In genomic region chr9:101266043-101266442, GRCm38 (mm10) we compare ENCODE assay signal across 12 mouse cellular contexts. TPM values are rescaled to one million over a fixed set of nuclear protein-coding genes. Genes with fewer than 3 reads are reported as not detected.
DNase-seq lines count a peak whose midpoint lies in the region; ATAC-seq and TF ChIP-seq lines count a peak whose summit lies in the region.
"Had no signal": no experiment of that assay in that cellular context is flagged by ENCODE, and none has a peak within 500 bp of the region (broad histone marks: within the 10 kb centered on the region; RNA-seq: fewer than 3 reads in every experiment).

No protein-coding gene starts in this region.

- no peak overlapping the region for H3K4me3 ChIP-seq in embryonic facial prominence, embryonic 12.5 days
- no peak overlapping the region for H3K4me3 ChIP-seq in kidney, adult 2 months (ENCODE audit: insufficient read depth, low read depth, low read length)
- no peak overlapping the region for H3K4me3 ChIP-seq in midbrain, embryonic 16.5 days (ENCODE audit: low read depth, low read length)
- H3K4me3 ChIP-seq: heart, embryonic 15.5 days; megakaryocyte, embryonic 14.5 days had no signal

- peaks cover 3% of the 10 kb centered on the region; the same call in 1 of the 2 replicates for H3K4me1 ChIP-seq in embryonic facial prominence, embryonic 12.5 days
- H3K4me1 ChIP-seq in kidney, adult 2 months (ENCODE audit: control insufficient read depth, insufficient read depth, low read length) = peaks cover 39% of the 10 kb centered on the region
- peaks cover 17% of the 10 kb centered on the region for H3K4me1 ChIP-seq in midbrain, embryonic 16.5 days (ENCODE audit: control insufficient read depth, insufficient read depth, low read length)

- no peak for TF ChIP-seq POLR2A in kidney, adult 2 months (IDR thresholded peaks at IDR 0.05; ENCODE audit: low read depth, low read length)

- peak; percentile 69 for DNase-seq in heart, adult 11 months
- no peak for DNase-seq in heart, postnatal 4 days
- peak; percentile 79 for DNase-seq in kidney, adult 2 months
- DNase-seq in cerebellum, adult 11-12 months = no peak
- DNase-seq in heart, postnatal 14 days = no peak
- DNase-seq in urinary bladder, postnatal 25 days (ENCODE audit: low spot score) = no peak
- DNase-seq: B cell, adult 2 months; lung, embryonic 14.5 days had no signal

- H3K36me3 ChIP-seq in embryonic facial prominence, embryonic 12.5 days = no peaks in the 10 kb centered on the region
- H3K36me3 ChIP-seq in kidney, adult 2 months (ENCODE audit: control insufficient read depth, insufficient read depth, low read length) = no peaks in the 10 kb centered on the region
- H3K36me3 ChIP-seq in midbrain, embryonic 16.5 days (ENCODE audit: control insufficient read depth, insufficient read depth, low read length) = no peaks in the 10 kb centered on the region
- H3K36me3 ChIP-seq: heart, embryonic 15.5 days had no signal

- peak overlapping the region; percentile 27; the same call in 1 of the 2 replicates for H3K4me2 ChIP-seq in embryonic facial prominence, embryonic 12.5 days (replicated peaks)
- H3K4me2 ChIP-seq in midbrain, embryonic 16.5 days (ENCODE audit: low read length) = peak overlapping the region; percentile 6
- H3K4me2 ChIP-seq: heart, embryonic 15.5 days; lung, embryonic 14.5 days had no signal

- no peak overlapping the region for H3K9ac ChIP-seq in embryonic facial prominence, embryonic 12.5 days
- no peak overlapping the region for H3K9ac ChIP-seq in midbrain, embryonic 16.5 days (ENCODE audit: low read depth, low read length)
- H3K9ac ChIP-seq: heart, embryonic 15.5 days; lung, embryonic 14.5 days had no signal

- H3K9me3 ChIP-seq in embryonic facial prominence, embryonic 12.5 days = no peaks in the 10 kb centered on the region
- H3K9me3 ChIP-seq in midbrain, embryonic 16.5 days (replicated peaks; ENCODE audit: control insufficient read depth, low read length, poor library complexity, severe bottlenecking) = no peaks in the 10 kb centered on the region
- H3K9me3 ChIP-seq: heart, embryonic 15.5 days had no signal

- H3K27me3 ChIP-seq in embryonic facial prominence, embryonic 12.5 days = no peaks in the 10 kb centered on the region
- no peaks in the 10 kb centered on the region for H3K27me3 ChIP-seq in kidney, adult 2 months (replicated peaks; ENCODE audit: control insufficient read depth, insufficient read depth, low read length)
- H3K27me3 ChIP-seq in midbrain, embryonic 16.5 days (ENCODE audit: control insufficient read depth, insufficient read depth, low read depth, low read length) = no peaks in the 10 kb centered on the region
- H3K27me3 ChIP-seq: heart, embryonic 15.5 days; megakaryocyte, embryonic 14.5 days had no signal

- intact Hi-C loops in heart, postnatal 14 days (cut with DNase I) = no loop called here

- TF ChIP-seq CTCF in kidney, adult 2 months (conservative IDR thresholded peaks at IDR 0.05; ENCODE audit: insufficient read depth, insufficient read length, low read depth, low read length) = no peak

- 53% methylated on average over 8 of the region's 8 CpGs for WGBS in embryonic facial prominence, embryonic 12.5 days
- 37% methylated on average over 8 of the region's 8 CpGs for WGBS in kidney, adult 2 months
- 57% methylated on average over 8 of the region's 8 CpGs for WGBS in midbrain, embryonic 16.5 days

- ATAC-seq in embryonic facial prominence, embryonic 12.5 days (ENCODE audit: insufficient number of reproducible peaks, insufficient read depth, low FRiP score, low TSS enrichment) = no peak
- ATAC-seq in midbrain, embryonic 16.5 days = 0 out of 2 replicates have a peak, but pooled peaks have one; percentile 20

- H3K27ac ChIP-seq in embryonic facial prominence, embryonic 12.5 days = 0 out of 2 replicates have a peak overlapping the region, but pooled peaks have one; percentile 12
- peak overlapping the region; percentile 72 for H3K27ac ChIP-seq in kidney, adult 2 months (ENCODE audit: insufficient read depth, low read depth, low read length)
- H3K27ac ChIP-seq in midbrain, embryonic 16.5 days (ENCODE audit: low read length) = peak overlapping the region; percentile 77
- H3K27ac ChIP-seq: heart, embryonic 15.5 days had no signal

RNA-seq across cellular contexts. Expression of gene Ppp2r3a, which starts 14.4 kb away (rescaled TPM):
- total RNA-seq in heart, postnatal 4 days (2021) = 100 to 1,000 TPM; 179 to 189 TPM
- 15.8 and 16.3 TPM in 2 replicates for polyA plus RNA-seq in embryonic facial prominence, embryonic 12.5 days (2016; fragmentation: Nextera tagmentation; extraction: Ambion mirVana)
- polyA plus RNA-seq in kidney, adult 2 months (2012; rRNA removed) = 13.9 and 17.6 TPM in 2 replicates
- polyA plus RNA-seq in midbrain, embryonic 16.5 days (2015; fragmentation: Nextera tagmentation; extraction: Ambion mirVana) = 22.8 and 23.3 TPM in 2 replicates
- total RNA-seq in heart, postnatal 14 days (2021) = 100 to 1,000 TPM; 201 to 214 TPM

Comparison
In these comparisons a context has a peak if more than half of its experiments do, and no peak if none do; other contexts are left out.
1. DNase-seq: peak in heart, adult 11 months (single experiment) and kidney, adult 2 months (single experiment); none in heart, postnatal 4 days (single experiment), cerebellum, adult 11-12 months (single experiment), heart, postnatal 14 days (0 of 2) and urinary bladder, postnatal 25 days (single experiment).
2. H3K27ac ChIP-seq: peak in every context shown above with its lines; median percentile 77 in midbrain, embryonic 16.5 days; 72 in kidney, adult 2 months; 12 in embryonic facial prominence, embryonic 12.5 days.